ENCODE assay signal across 7 mouse cellular contexts in the genomic region with DNA sequence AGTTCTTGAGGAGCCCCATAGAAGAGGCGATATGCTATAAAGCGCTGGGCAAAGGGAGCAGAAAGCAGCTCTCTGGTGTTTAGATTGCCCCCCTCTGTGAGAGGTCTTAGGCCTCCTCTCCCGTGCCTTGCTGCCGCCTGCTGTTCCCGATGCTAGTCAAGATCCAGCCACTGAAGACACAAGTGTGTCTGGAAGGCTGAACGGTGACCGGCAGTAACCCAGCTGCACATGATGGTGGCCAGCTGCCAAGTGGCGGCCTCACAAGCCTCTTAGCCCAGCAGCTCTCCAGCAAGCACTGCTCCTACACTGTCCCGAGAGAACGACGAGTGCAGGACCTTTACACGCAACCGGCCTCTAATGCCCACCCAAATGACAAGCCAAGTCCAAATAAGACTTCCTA.
DNase-seq lines count a peak whose midpoint lies in the region; ATAC-seq lines count a peak whose summit lies in the region.

No protein-coding gene starts in this region.

- peak; percentile 90 for DNase-seq in brain, adult 2 months (ENCODE audit: low read depth, low spot score)
- peak; percentile 92 for DNase-seq in heart, adult 8-10 months (ENCODE audit: low spot score)
- DNase-seq in kidney, adult 18-20 months: peak; percentile 94
- DNase-seq in left cerebral cortex, postnatal 10 days (ENCODE audit: extremely low spot score in 1 of 2, low spot score in 2 of 2): peak; percentile 68 to 93
- DNase-seq in urinary bladder, adult 18-20 months (ENCODE audit: low spot score in 2 of 2): peak; percentile 32 to 76

- no peak overlapping the region for H3K27ac ChIP-seq in embryonic facial prominence, embryonic 13.5 days
- no peak overlapping the region for H3K27ac ChIP-seq in neural tube, embryonic 12.5 days

- H3K4me1 ChIP-seq in embryonic facial prominence, embryonic 13.5 days: peaks cover 14% of the 10 kb centered on the region
- H3K4me1 ChIP-seq in neural tube, embryonic 12.5 days: peaks cover 9% of the 10 kb centered on the region

- no peak overlapping the region for H3K9ac ChIP-seq in embryonic facial prominence, embryonic 13.5 days
- no peak overlapping the region for H3K9ac ChIP-seq in neural tube, embryonic 12.5 days

- no peak overlapping the region for H3K4me3 ChIP-seq in embryonic facial prominence, embryonic 13.5 days
- H3K4me3 ChIP-seq in neural tube, embryonic 12.5 days: no peak overlapping the region

- H3K9me3 ChIP-seq in embryonic facial prominence, embryonic 13.5 days: no peaks in the 10 kb centered on the region
- H3K9me3 ChIP-seq in neural tube, embryonic 12.5 days: no peaks in the 10 kb centered on the region

- 0 out of 2 replicates have a peak, but pooled peaks have one; percentile 26 for ATAC-seq in embryonic facial prominence, embryonic 13.5 days (ENCODE audit: insufficient number of reproducible peaks, insufficient read depth, low FRiP score, low TSS enrichment, low read depth)
- peak; percentile 61; the same call in 1 of the 2 replicates for ATAC-seq in neural tube, embryonic 12.5 days (ENCODE audit: low FRiP score, low read depth)

- WGBS in embryonic facial prominence, embryonic 13.5 days: 67% methylated on average over 13 of the region's 13 CpGs
- 68% methylated on average over 13 of the region's 13 CpGs for WGBS in neural tube, embryonic 12.5 days

- no peaks in the 10 kb centered on the region for H3K36me3 ChIP-seq in embryonic facial prominence, embryonic 13.5 days
- H3K36me3 ChIP-seq in neural tube, embryonic 12.5 days: no peaks in the 10 kb centered on the region

- H3K4me2 ChIP-seq in embryonic facial prominence, embryonic 13.5 days: no peak overlapping the region
- no peak overlapping the region for H3K4me2 ChIP-seq in neural tube, embryonic 12.5 days (replicated peaks)

- intact Hi-C loops in left cerebral cortex, postnatal 10 days (cut with DNase I): no loop called here

- no peaks in the 10 kb centered on the region for H3K27me3 ChIP-seq in embryonic facial prominence, embryonic 13.5 days
- no peaks in the 10 kb centered on the region for H3K27me3 ChIP-seq in neural tube, embryonic 12.5 days (replicated peaks)
